Mouse (Mus musculus) lung, embryonic 14.5 days (tissue): ENCODE measurements around the gene Fmnl3. TPM values are rescaled to one million over a fixed set of nuclear protein-coding genes. Genes with fewer than 3 reads are reported as not detected.

Source experiments
- ATAC-seq: fragments of 200-750 bp; cut with Nextera tagmentation; 2 replicates; pipeline ENCODE4 v1.8.0; 2017; ENCODE audit warnings: mild to moderate bottlenecking, moderate TSS enrichment, moderate library complexity; ENCODE audit not compliant: insufficient read depth
- DNase-seq: peaks from one replicate; pipeline ENCODE4 v3.0.0-alpha.2; 2015
- H3K27ac ChIP-seq: fragments of 300-500 bp; sonication (generic); 2 replicates; pipeline ENCODE4 v1.5.1; 2014; ENCODE audit warnings: low read depth, mild to moderate bottlenecking, moderate library complexity
- H3K27me3 ChIP-seq: fragments of 300-500 bp; sonication (generic); 2 replicates; pipeline ENCODE4 v1.6.1; 2014; ENCODE audit warnings: low read length, control low read depth; ENCODE audit not compliant: insufficient read depth
- H3K36me3 ChIP-seq: fragments of 300-500 bp; sonication (generic); 2 replicates; pipeline ENCODE4 v1.6.1; 2014; ENCODE audit warnings: control low read depth; ENCODE audit not compliant: insufficient read depth
- H3K4me1 ChIP-seq: fragments of 300-500 bp; sonication (generic); 2 replicates; pipeline ENCODE4 v1.6.1; 2014; ENCODE audit warnings: antibody characterized with exemption, control low read depth; ENCODE audit not compliant: insufficient read depth
- H3K4me2 ChIP-seq: fragments of 300-500 bp; sonication (generic); 2 replicates; pipeline ENCODE4 v1.6.1; 2014; ENCODE audit warnings: mild to moderate bottlenecking
- H3K4me3 ChIP-seq: fragments of 300-500 bp; sonication (generic); 2 replicates; pipeline ENCODE4 v1.5.1; 2014; ENCODE audit warnings: low read depth, low read length
- H3K9ac ChIP-seq: fragments of 300-500 bp; sonication (generic); 2 replicates; pipeline ENCODE4 v1.6.1; 2014
- H3K9me3 ChIP-seq: fragments of 300-500 bp; sonication (generic); 2 replicates; pipeline ENCODE4 v1.6.1; 2016; ENCODE audit warnings: low read depth, low read length, control low read depth
- CTCF ChIP-seq: IDR thresholded peaks from 2 replicates; pipeline ENCODE4 v1.5.1; 2016; ENCODE audit warnings: antibody characterized with exemption, low read depth
- WGBS: fragments of 180-500 bp; shearing (Covaris S2); extraction: QIAGEN DNeasy Blood & Tissue Kit; methylation state at CpG from one replicate; pipeline ENCODE4 v1.1.7; 2014; 5-methylcytosine and 5-hydroxymethylcytosine counted together
- polyA plus RNA-seq: library from polyadenylated mRNA; unstranded; fragments of >200 nt; fragmentation: Nextera tagmentation; extraction: Ambion mirVana; gene quantifications from 2 replicates; pipeline ENCODE4 v1.2.1, GENCODE M21; 2014

Gene Fmnl3
- polyA plus RNA-seq, 1 experiment from 2014 or later: 33.5 TPM

DNA sequence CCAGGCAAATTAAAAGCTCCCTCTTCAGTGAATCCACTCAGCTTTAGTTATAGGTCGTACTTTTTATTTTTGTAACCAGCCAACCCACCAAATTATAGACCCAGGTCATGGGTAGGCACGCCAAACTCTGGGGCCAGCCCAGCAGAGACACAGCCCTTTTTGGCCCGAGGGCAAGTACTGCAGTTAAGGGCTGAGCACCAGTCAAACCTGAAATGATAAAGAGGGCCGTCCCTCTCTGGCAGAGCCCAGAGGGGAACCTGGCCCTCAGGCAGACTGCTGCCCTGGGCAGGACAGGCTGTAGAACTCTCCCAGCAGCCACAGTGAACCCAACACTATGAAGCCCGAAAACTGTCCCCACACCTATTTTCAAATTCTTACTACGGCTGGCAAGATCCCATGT, 13.8 kb downstream of the Fmnl3 start:
- DNase-seq: no peak
- H3K36me3 ChIP-seq: no peaks in the 10 kb centered on the region
- H3K4me3 ChIP-seq: no peak overlapping the region
- H3K27me3 ChIP-seq: no peaks in the 10 kb centered on the region
- no peak for TF ChIP-seq CTCF
- H3K27ac ChIP-seq: no peak overlapping the region
- WGBS: 65% methylated on average over 6 of the region's 6 CpGs
- H3K9me3 ChIP-seq: no peaks in the 10 kb centered on the region
- H3K4me2 ChIP-seq: no peak overlapping the region
- no peak overlapping the region for H3K9ac ChIP-seq
- ATAC-seq: no peak
- no peaks in the 10 kb centered on the region for H3K4me1 ChIP-seq

DNA sequence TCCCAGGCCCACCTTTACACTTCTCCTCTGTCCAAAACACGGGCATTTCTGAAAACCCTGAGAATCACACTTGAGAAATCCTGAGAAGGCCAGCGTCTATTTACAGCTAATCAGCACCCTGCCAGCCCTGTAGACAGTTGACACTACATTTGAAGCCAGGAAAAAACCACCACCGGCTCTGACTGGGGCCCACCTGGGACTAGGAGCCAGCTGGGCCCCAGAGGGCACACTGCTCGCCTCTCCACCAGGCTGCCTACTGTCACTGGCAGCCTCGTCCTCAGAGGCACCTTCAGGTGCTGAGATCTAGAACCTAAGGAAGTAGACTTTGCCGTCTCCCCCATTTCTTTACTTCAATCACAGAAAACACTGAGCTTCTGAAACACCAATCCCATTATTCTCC, 14.6 kb downstream of the Fmnl3 start:
- Histone ChIP-seq H3K27ac (no peak overlapping the region), H3K4me1 (no peaks in the 10 kb centered on the region), H3K36me3 (no peaks in the 10 kb centered on the region), H3K27me3 (no peaks in the 10 kb centered on the region), H3K9ac (no peak overlapping the region), H3K9me3 (no peaks in the 10 kb centered on the region), H3K4me3 (no peak overlapping the region), H3K4me2 (no peak overlapping the region)
- DNase-seq (no peak), ATAC-seq (no peak)
- WGBS: 67% methylated on average over 6 of the region's 6 CpGs
- TF ChIP-seq CTCF: no peak

DNA sequence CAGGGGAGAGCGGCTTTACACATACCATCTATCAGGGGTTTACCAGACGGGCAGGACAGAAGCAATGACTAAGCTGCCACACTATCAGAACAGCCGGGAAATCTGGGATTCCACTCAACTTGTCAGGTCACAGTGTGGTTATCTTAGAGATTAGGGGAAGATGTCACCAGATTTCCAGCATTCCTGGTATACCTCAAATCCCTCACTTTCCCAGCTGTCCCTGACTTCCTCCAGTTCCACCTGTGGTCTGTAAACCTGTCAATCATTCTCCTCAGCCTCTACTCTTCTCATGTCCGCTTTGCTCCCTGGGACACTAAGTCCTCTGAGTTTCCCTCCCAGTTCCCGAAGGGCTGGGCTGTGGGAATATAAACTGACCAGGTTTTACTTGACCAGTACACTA, 18.0 kb downstream of the Fmnl3 start:
- no peak for TF ChIP-seq CTCF
- H3K4me1 ChIP-seq: no peaks in the 10 kb centered on the region
- H3K36me3 ChIP-seq: no peaks in the 10 kb centered on the region
- WGBS: 53% methylated on average over 5 of the region's 5 CpGs
- no peaks in the 10 kb centered on the region for H3K27me3 ChIP-seq
- no peaks in the 10 kb centered on the region for H3K9me3 ChIP-seq
- H3K4me2 ChIP-seq: no peak overlapping the region
- H3K27ac ChIP-seq: no peak overlapping the region
- DNase-seq (no peak), ATAC-seq (no peak)
- H3K9ac ChIP-seq: no peak overlapping the region
- no peak overlapping the region for H3K4me3 ChIP-seq

DNA sequence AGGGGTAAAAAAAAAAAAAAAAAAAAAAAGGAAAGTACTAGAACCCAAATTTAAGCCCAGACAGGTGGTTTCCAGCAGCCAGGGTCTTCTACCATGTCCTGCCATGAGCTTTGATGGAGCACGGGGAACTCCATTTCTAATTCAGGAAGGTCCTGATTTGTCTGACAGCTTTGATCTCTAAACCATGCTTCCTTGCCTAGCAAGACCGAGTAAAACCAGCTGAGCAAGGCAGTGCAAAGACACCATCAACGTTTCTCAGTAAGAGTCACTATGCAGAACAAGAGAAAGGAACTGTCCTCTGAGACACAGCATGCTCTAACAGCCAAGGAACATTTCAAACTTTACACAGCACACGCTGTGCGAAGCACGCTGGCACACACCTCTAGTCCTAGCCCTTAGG, 18.7 kb downstream of the Fmnl3 start:
- H3K4me2 ChIP-seq: no peak overlapping the region
- DNase-seq (no peak), ATAC-seq (no peak)
- H3K36me3 ChIP-seq: no peaks in the 10 kb centered on the region
- H3K9ac ChIP-seq: no peak overlapping the region
- no peak overlapping the region for H3K4me3 ChIP-seq
- no peak for TF ChIP-seq CTCF
- no peaks in the 10 kb centered on the region for H3K27me3 ChIP-seq
- H3K27ac ChIP-seq: no peak overlapping the region
- H3K9me3 ChIP-seq: no peaks in the 10 kb centered on the region
- no peaks in the 10 kb centered on the region for H3K4me1 ChIP-seq
- WGBS: 72% methylated on average over 6 of the region's 6 CpGs

DNA sequence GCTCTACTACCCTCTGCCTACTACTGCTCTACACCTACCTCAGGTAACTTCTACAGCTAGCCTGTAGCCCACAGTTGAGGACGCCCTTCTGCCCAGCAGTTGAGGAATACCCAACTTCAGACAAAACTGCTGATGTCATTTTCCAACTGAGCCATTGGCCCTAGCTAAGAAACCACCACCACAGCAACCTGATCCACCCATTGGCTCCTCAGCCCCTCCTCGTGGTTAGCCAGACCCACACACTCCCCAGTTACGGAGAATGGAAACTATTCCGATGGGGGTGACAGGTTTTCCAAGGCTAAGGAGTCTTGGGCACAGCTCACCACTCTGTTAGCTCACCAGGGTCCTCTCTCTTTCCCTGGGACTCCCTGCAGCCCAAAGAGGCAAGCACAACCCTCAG, 25.3 kb downstream of the Fmnl3 start:
- H3K9me3 ChIP-seq: no peaks in the 10 kb centered on the region
- no peak for TF ChIP-seq CTCF
- no peak; the same call in 1 of the 2 replicates for ATAC-seq
- H3K36me3 ChIP-seq: no peaks in the 10 kb centered on the region
- 63% methylated on average over 4 of the region's 4 CpGs for WGBS
- H3K27ac ChIP-seq: peak overlapping the region; percentile 86; the same call in 1 of the 2 replicates
- DNase-seq: no peak
- H3K4me2 ChIP-seq: no peak overlapping the region
- peaks cover 36% of the 10 kb centered on the region for H3K4me1 ChIP-seq
- H3K9ac ChIP-seq: no peak overlapping the region
- no peaks in the 10 kb centered on the region for H3K27me3 ChIP-seq
- H3K4me3 ChIP-seq: no peak overlapping the region

DNA sequence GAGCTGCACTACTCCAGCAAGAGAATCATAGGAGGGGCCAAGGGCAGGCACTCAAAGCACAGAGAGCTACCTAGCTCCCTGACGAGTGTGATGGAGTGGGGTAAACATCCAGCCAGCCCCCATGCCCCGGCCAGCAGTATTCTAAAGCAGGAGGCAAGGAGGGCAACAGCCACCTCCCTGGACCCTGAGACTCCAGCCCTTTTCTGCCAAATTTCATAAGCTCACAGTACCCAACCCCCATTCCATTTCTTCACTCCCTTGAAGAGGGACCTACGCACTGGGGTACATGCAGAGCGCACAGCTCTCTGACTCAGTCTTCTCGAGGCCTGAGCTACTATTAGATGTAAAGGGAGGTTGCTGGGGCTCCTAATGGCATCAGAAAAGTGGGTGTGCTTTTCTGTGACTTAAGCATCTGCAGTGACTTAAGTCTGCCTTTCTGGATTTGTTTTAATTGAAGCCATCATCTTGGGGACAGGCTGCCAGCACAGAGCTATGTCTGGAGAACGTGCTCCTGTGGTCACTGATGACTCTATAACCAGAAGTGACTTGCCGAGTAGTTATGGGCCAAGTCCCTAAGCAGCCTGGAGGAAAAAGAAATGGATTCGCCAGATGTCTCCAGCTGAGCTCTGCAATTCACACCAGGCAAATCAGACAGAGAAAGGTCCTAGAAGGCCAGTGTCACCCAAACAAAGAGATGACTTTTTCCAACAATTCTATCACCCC, 26.0 kb downstream of the Fmnl3 start:
- H3K4me3 ChIP-seq: no peak overlapping the region
- H3K27me3 ChIP-seq: no peaks in the 10 kb centered on the region
- 0 out of 2 replicates have a peak overlapping the region, but pooled peaks have one; percentile 3 for H3K4me2 ChIP-seq
- ATAC-seq (peak; percentile 52), DNase-seq (peak; percentile 75)
- 39% methylated on average over 8 of the region's 8 CpGs for WGBS
- H3K9me3 ChIP-seq: no peaks in the 10 kb centered on the region
- H3K27ac ChIP-seq: peak overlapping the region; percentile 86
- no peak for TF ChIP-seq CTCF
- H3K4me1 ChIP-seq: peaks cover 36% of the 10 kb centered on the region
- H3K9ac ChIP-seq: peak overlapping the region; percentile 30
- H3K36me3 ChIP-seq: no peaks in the 10 kb centered on the region

DNA sequence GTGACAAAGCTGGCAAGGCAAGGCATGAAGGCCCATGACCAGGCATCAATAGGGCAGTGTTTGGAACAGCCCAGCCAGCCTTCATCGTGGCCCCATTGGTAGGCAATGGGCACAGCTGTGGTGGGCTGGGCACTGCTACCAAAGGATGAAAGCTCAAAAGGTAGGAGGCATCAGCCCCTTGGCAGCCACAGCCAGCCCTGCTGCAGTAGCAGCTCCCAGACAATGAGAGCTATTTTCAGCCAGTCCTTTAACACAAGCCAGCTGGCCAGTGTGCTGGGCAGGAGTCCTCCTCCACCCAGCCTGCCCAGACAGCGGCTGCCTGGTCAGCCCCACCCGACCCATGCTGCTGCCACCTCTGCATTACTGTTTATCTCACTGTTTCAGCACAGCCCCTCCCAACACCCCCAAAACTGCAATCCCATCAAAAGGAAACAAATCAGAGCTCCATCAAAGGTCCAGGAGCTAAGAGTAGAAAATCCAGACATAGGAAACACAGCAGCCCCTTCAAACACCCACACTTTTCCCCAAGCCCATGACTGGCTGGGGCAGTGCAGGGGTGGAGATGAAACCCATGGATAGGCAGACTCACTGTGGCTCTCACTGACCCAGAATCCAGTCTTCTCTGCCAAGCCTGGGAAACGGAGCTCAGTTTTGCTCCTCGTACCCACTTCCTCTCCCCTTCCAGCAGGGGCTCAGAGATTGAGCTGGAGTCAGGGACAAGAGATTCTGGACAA, 26.7 kb downstream of the Fmnl3 start:
- TF ChIP-seq CTCF: peak; percentile 24; the same call in 1 of the 2 replicates
- peak overlapping the region; percentile 20; the same call in 1 of the 2 replicates for H3K4me2 ChIP-seq
- DNase-seq (peak; percentile 70), ATAC-seq (peak; percentile 71)
- 19% methylated on average over 5 of the region's 5 CpGs for WGBS
- H3K4me1 ChIP-seq: peaks cover 36% of the 10 kb centered on the region
- H3K4me3 ChIP-seq: no peak overlapping the region
- peak overlapping the region; percentile 30 for H3K9ac ChIP-seq
- H3K27ac ChIP-seq: peak overlapping the region; percentile 86
- no peaks in the 10 kb centered on the region for H3K9me3 ChIP-seq
- H3K36me3 ChIP-seq: no peaks in the 10 kb centered on the region
- H3K27me3 ChIP-seq: no peaks in the 10 kb centered on the region
